Mouse (Mus musculus): ENCODE results near the gene Slc22a19. TPM values are rescaled to one million over a fixed set of nuclear protein-coding genes. Genes with fewer than 3 reads are reported as not detected.

Gene Slc22a19
- polyA plus RNA-seq (2021; fragmentation: Nextera tagmentation), result not detected in 2 replicates
- long read RNA-seq, experiment 1, result 0 reads
- long read RNA-seq, experiment 2, result 0 reads

DNA sequence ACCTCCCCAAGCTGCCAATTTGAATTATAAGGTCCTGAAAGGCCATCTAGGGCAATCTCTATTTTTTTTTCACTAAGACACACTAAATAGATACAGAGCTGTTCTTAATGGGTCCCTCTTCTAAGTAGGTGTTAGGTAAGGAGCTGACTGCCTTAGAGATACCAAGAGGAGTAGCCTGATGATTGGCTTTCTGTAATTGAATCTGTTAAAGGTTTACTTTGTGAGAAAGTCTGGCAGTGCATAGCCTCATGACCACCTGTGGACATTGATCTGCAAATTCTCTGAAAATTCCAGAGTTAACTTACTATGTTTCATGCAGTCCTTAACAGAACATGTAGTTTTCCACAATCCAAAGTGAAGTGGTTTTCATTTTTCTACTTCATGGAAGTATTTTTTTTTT lies at the start of gene Slc22a19:
Gene Slc22a19, minus strand, starts transcription at position 163 of the 400 bp plus-strand sequence.

Other genes with a start within 250 kb of the Slc22a19 start
- 575 and 621 TPM in 2 replicates for gene Rtn3, start 228.0 kb downstream of the Slc22a19 start, polyA plus RNA-seq (2021; fragmentation: Nextera tagmentation)
- 5.2 and 5.5 TPM in 2 replicates for gene Atl3, start 217.3 kb downstream of the Slc22a19 start, polyA plus RNA-seq (2021; fragmentation: Nextera tagmentation)
- 20.5 and 27.7 TPM in 2 replicates for gene Pla2g16, start 153.9 kb downstream of the Slc22a19 start, polyA plus RNA-seq (2021; fragmentation: Nextera tagmentation)
- not detected in 2 replicates for gene Lgals12, start 104.1 kb downstream of the Slc22a19 start, polyA plus RNA-seq (2021; fragmentation: Nextera tagmentation)
- gene Hrasls5, start 98.8 kb downstream of the Slc22a19 start, polyA plus RNA-seq (2021; fragmentation: Nextera tagmentation), result not detected in 2 replicates
- not detected in 2 replicates for gene Slc22a26, start 91.4 kb upstream of the Slc22a19 start, polyA plus RNA-seq (2021; fragmentation: Nextera tagmentation)

Measured in layer of hippocampus, adult 6 months (tissue).